Mouse (Mus musculus): ENCODE results near the gene Vars. TPM values are rescaled to one million over a fixed set of nuclear protein-coding genes. Genes with fewer than 3 reads are reported as not detected.

The Vars gene
- polyA plus RNA-seq, 1 experiment from 2014 or later = 24.7 TPM

DNA sequence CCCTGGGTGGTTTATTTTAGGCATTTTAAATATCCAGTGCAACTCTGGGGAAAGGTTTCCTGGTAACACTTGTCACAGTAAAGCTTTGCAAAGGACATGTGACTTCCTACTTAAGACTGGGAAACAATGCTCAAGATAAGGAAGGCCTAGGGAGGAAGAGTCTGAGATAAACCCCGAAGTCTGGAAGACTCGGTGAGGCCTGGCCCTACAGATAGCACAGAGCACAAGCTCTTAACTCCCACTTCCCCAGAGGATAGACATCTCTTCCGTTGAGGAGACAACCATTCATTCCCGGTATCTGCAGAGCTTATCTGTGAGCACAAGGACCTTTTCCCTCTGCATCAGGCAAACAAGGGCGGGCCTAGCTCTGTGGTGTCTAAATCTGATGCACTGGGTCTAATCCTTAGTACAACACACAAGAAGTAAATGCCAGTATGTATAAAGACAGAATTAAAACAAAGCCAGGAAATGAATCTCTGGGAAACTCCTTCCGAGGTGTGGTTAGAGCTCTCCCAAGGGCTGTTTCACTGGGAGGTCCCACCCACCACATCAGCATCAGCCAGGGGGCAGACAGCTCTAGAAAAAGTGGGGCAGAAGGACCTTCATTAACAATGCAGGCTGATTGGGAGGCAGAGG lies 21.2 kb downstream of the Vars start:
- Histone ChIP-seq H3K9me3 (ENCODE audit: low read length) (no peaks in the 10 kb centered on the region), H3K36me3 (ENCODE audit: insufficient read depth, low read length) (no peaks in the 10 kb centered on the region), H3K4me2 (replicated peaks; ENCODE audit: low read depth, low read length) (no peak overlapping the region), H3K4me3 (ENCODE audit: low read depth, low read length) (no peak overlapping the region), H3K9ac (replicated peaks; ENCODE audit: low read depth) (no peak overlapping the region), H3K27ac (ENCODE audit: low read length) (peak overlapping the region; percentile 71), H3K4me1 (ENCODE audit: insufficient read depth, low read depth, low read length) (peaks cover 3% of the 10 kb centered on the region; the same call in 1 of the 2 replicates), H3K27me3 (replicated peaks; ENCODE audit: insufficient read depth, low read length) (no peaks in the 10 kb centered on the region)
- ATAC-seq (peak; percentile 79), DNase-seq (ENCODE audit: low spot score) (peak; percentile 68)
- WGBS = 29% methylated on average over 6 of the region's 6 CpGs
- TF ChIP-seq CTCF (IDR thresholded peaks at IDR 0.05) (peak; percentile 46), EP300 (IDR thresholded peaks at IDR 0.05) (peak; percentile 92)

DNA sequence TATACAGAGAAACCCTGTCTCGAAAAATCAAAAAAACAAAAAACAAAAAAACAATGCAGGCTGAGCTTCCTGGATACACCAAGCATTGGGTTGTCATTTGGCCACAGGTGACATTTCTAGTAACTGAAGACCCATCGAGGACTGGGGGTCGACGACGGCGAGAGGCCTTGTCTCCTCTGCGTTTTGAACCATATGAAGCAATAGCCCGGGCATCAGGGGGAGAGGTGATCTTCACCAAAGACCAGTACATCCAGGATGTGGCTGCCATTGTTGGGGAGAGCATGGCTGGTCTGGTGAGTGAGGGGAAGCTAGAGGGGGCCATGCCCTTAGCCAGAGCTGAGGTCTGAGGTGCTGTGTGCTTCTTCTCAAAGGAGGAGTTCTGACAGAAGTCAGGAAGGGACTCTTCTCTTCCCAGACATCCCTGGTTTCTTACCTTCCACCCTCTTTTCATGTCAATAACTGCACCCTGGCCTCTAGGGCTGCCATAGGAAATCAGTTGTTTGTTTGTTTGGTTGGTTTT lies 21.8 kb downstream of the Vars start:
- Histone ChIP-seq H3K4me1 (ENCODE audit: insufficient read depth, low read depth, low read length) (peaks cover 3% of the 10 kb centered on the region; the same call in 1 of the 2 replicates), H3K4me2 (replicated peaks; ENCODE audit: low read depth, low read length) (no peak overlapping the region), H3K4me3 (ENCODE audit: low read depth, low read length) (no peak overlapping the region), H3K9me3 (ENCODE audit: low read length) (no peaks in the 10 kb centered on the region), H3K27me3 (replicated peaks; ENCODE audit: insufficient read depth, low read length) (no peaks in the 10 kb centered on the region), H3K27ac (ENCODE audit: low read length) (peak overlapping the region; percentile 63), H3K9ac (replicated peaks; ENCODE audit: low read depth) (no peak overlapping the region), H3K36me3 (ENCODE audit: insufficient read depth, low read length) (no peaks in the 10 kb centered on the region)
- ATAC-seq (no peak), DNase-seq (ENCODE audit: low spot score) (no peak)
- WGBS = 85% methylated on average over 8 of the region's 8 CpGs
- no peak for TF ChIP-seq EP300 (IDR thresholded peaks at IDR 0.05)
- TF ChIP-seq CTCF (IDR thresholded peaks at IDR 0.05) = no peak

DNA sequence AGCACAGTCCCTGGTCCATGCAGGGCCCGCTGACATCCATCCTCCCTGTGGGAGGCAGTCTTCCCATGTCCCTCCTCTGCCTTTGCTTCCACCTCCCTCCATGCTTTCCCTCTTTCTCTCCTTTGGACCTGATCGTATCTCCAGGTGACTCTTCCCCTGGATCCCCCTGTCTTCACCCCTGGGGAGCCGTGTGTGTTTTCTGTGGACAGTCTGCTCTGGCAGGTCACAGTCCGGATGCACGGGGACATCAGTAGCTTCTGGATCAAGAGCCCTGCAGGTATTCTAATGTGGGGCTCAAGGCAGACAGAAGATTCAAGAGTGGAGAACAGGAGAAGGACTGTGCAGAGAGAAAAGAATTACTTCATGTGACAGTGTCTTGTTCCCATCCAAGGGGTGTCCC lies 22.4 kb downstream of the Vars start:
- ATAC-seq (no peak), DNase-seq (ENCODE audit: low spot score) (no peak)
- no peak overlapping the region for H3K4me2 ChIP-seq (replicated peaks; ENCODE audit: low read depth, low read length)
- no peak overlapping the region for H3K4me3 ChIP-seq (ENCODE audit: low read depth, low read length)
- H3K9me3 ChIP-seq (ENCODE audit: low read length) = no peaks in the 10 kb centered on the region
- TF ChIP-seq EP300 (IDR thresholded peaks at IDR 0.05) = no peak
- TF ChIP-seq CTCF (IDR thresholded peaks at IDR 0.05) = 0 out of 2 replicates have a peak, but pooled peaks have one; percentile 9
- H3K36me3 ChIP-seq (ENCODE audit: insufficient read depth, low read length) = no peaks in the 10 kb centered on the region
- H3K27me3 ChIP-seq (replicated peaks; ENCODE audit: insufficient read depth, low read length) = no peaks in the 10 kb centered on the region
- H3K27ac ChIP-seq (ENCODE audit: low read length) = no peak overlapping the region
- H3K4me1 ChIP-seq (ENCODE audit: insufficient read depth, low read depth, low read length) = peaks cover 3% of the 10 kb centered on the region; the same call in 1 of the 2 replicates
- H3K9ac ChIP-seq (replicated peaks; ENCODE audit: low read depth) = no peak overlapping the region
- WGBS = 87% methylated on average over 5 of the region's 5 CpGs

DNA sequence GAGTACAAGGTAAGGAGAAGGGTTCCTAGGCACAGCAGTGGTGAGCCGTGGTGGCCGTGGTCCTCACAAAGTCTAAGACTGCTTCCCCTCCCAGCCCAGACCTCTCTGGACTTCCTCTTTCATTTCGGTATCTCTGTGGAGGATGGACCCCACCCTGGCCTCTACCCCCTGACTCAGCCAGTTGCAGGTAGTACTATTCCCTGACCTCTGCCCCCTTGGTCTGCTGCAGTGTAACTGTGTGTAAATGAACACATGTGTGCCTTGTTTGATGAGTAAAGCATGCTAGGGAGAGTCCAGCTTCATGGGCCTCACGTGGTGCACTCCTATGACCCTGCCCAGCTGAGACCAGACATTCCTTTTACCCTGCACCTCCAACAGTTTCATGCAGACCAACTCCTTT lies 23.0 kb downstream of the Vars start:
- no peaks in the 10 kb centered on the region for H3K9me3 ChIP-seq (ENCODE audit: low read length)
- no peak overlapping the region for H3K27ac ChIP-seq (ENCODE audit: low read length)
- H3K27me3 ChIP-seq (replicated peaks; ENCODE audit: insufficient read depth, low read length) = no peaks in the 10 kb centered on the region
- TF ChIP-seq EP300 (IDR thresholded peaks at IDR 0.05) (no peak), CTCF (IDR thresholded peaks at IDR 0.05) (no peak)
- DNase-seq (ENCODE audit: low spot score) (no peak), ATAC-seq (no peak)
- no peak overlapping the region for H3K4me3 ChIP-seq (ENCODE audit: low read depth, low read length)
- 48% methylated on average over 4 of the region's 4 CpGs for WGBS
- H3K4me1 ChIP-seq (ENCODE audit: insufficient read depth, low read depth, low read length) = peaks cover 3% of the 10 kb centered on the region; the same call in 1 of the 2 replicates
- H3K9ac ChIP-seq (replicated peaks; ENCODE audit: low read depth) = no peak overlapping the region
- H3K4me2 ChIP-seq (replicated peaks; ENCODE audit: low read depth, low read length) = no peak overlapping the region
- H3K36me3 ChIP-seq (ENCODE audit: insufficient read depth, low read length) = no peaks in the 10 kb centered on the region

DNA sequence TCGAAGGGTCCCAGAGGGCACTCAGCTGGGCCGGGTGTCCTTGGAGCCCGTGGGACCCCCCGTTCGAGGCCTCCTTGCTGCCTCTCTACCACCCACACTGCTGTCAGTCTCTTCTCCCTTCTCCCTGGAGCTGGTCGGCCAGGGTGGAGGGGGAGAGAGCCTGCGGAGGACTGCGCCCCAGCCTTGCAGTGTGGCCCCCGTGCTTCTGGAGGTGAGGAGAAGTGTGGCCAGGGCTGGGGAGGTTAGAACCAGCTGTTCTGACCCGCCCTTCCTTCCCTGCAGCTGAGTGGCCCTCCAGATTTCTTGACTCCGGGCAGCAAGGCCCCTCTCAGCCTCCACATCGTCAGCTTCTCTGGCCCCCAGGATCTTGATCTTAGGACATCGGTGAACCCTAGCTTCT lies 23.5 kb downstream of the Vars start:
- ATAC-seq (no peak), DNase-seq (ENCODE audit: low spot score) (no peak)
- no peaks in the 10 kb centered on the region for H3K27me3 ChIP-seq (replicated peaks; ENCODE audit: insufficient read depth, low read length)
- no peak for TF ChIP-seq EP300 (IDR thresholded peaks at IDR 0.05)
- TF ChIP-seq CTCF (IDR thresholded peaks at IDR 0.05) = no peak
- 56% methylated on average over 12 of the region's 13 CpGs for WGBS
- H3K36me3 ChIP-seq (ENCODE audit: insufficient read depth, low read length) = no peaks in the 10 kb centered on the region
- no peak overlapping the region for H3K4me3 ChIP-seq (ENCODE audit: low read depth, low read length)
- no peaks in the 10 kb centered on the region for H3K9me3 ChIP-seq (ENCODE audit: low read length)
- peaks cover 3% of the 10 kb centered on the region; the same call in 1 of the 2 replicates for H3K4me1 ChIP-seq (ENCODE audit: insufficient read depth, low read depth, low read length)
- H3K9ac ChIP-seq (replicated peaks; ENCODE audit: low read depth) = no peak overlapping the region
- H3K27ac ChIP-seq (ENCODE audit: low read length) = no peak overlapping the region
- H3K4me2 ChIP-seq (replicated peaks; ENCODE audit: low read depth, low read length) = no peak overlapping the region

- 65% methylated on average over 5 of the region's 10 CpGs for WGBS
- Histone ChIP-seq H3K27ac (ENCODE audit: low read length) (no peak overlapping the region), H3K9ac (replicated peaks; ENCODE audit: low read depth) (no peak overlapping the region)
Observed at GRCm38 (mm10) chr17:35024691-35025488, 24.1 kb downstream of the Vars start.

More at GRCm38 (mm10) chr17:35024691-35025488, 24.1 kb downstream of the Vars start:
- H3K4me1 ChIP-seq (ENCODE audit: insufficient read depth, low read depth, low read length) = peaks cover 3% of the 10 kb centered on the region; the same call in 1 of the 2 replicates
- ATAC-seq = peak; percentile 20; the same call in 1 of the 2 replicates
- H3K9me3 ChIP-seq (ENCODE audit: low read length) = no peaks in the 10 kb centered on the region
- no peaks in the 10 kb centered on the region for H3K36me3 ChIP-seq (ENCODE audit: insufficient read depth, low read length)
- no peak for TF ChIP-seq CTCF (IDR thresholded peaks at IDR 0.05)
- 0 out of 2 replicates have a peak, but pooled peaks have one; percentile 11 for TF ChIP-seq EP300 (IDR thresholded peaks at IDR 0.05)
- H3K4me3 ChIP-seq (ENCODE audit: low read depth, low read length) = no peak overlapping the region
- peak; percentile 42 for DNase-seq (ENCODE audit: low spot score)
- H3K4me2 ChIP-seq (replicated peaks; ENCODE audit: low read depth, low read length) = no peak overlapping the region
- H3K27me3 ChIP-seq (replicated peaks; ENCODE audit: insufficient read depth, low read length) = no peaks in the 10 kb centered on the region

Data from lung, postnatal 0 days (tissue).